Mouse (Mus musculus): Measurements from ENCODE around the gene Gm17018.
"Not testable (repeated sequence)": the region's sequence is repeated elsewhere in the genome, so short reads cannot be mapped to it uniquely, and the experiment has no call there.

The Gm17018 gene

DNA sequence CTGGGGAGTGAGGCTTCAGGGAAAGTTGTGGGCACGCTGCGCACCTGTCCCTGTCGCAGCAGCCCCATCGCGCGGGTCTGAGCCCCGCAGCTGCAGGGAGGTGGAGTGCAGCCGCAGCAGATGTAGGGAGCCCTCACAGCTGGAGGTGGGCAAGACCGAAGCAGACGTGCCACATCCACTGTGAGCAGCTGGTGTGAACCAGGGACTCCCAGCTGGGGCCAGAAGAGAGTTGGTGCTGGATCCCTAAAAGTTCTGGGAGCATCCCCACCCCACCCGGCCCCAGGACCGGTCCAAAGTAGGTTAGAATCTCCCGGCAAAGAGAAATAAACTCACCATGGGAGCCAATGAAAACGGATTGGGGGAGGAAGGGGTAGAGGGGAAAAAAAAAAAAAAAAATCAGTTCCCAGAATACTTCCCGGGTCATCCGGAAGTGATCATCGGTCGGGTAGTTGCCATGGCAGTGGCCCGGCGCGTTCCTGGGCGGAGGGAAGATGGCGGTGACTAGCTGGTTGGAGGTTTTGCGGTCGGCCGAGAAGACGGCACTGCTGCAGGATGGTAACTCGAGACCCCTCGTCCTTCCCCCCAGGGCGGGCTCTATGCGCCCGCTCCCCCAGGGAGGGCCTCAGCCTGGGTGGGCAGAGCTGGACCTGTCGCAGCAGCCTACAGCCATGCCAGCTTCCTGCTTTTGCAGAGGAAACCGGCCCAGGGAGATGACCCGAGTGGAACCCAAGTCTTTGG, at the start of gene Gm17018, which contains the start of gene Poll:
Gm17018 (plus strand) TSS at position 463 of the 738 bp plus-strand sequence.
Poll (minus strand) TSS at position 379 of the 738 bp plus-strand sequence.
- DNase-seq, result peak; percentile 85 to 86

DNA sequence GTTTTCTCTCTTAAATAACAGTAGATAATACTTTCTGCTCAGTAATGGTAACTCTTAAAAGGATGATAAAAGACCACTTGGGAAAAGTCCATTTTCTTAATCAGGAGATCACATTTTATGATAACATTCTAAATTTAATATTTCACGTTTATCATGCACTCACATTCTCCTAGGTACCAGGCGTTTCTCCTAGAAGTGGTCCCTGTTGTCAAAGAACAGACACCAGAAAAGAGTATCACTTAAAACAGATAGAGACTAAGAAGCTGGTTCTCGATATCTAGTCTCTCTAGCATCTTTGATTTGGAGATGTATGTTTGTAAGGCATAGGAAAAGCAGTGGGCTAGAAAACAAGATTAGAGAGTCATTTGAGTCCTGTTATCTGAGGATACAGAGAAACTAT, 49.7 kb upstream of the Gm17018 start:
- DNase-seq, result no peak

DNA sequence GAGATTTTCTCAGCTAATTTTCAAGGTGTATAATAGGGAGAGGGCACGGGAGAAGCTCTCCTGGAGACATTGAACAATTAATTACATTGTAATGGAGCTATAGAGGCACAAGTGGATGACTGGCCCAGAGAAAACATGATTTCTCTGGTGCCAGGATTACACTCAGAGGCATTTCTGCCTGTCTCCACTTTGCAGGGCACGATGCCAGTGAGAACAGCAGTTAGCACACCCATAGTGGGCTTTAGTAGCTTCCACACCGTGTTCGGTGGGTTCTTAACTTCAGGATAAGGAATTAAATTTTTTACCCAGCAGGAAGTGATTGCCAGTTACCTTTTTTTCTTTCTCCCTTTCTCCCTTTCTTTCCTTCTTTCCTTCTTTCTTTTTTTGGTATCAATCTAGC, 49.0 kb upstream of the Gm17018 start:
- DNase-seq, result no peak

DNA sequence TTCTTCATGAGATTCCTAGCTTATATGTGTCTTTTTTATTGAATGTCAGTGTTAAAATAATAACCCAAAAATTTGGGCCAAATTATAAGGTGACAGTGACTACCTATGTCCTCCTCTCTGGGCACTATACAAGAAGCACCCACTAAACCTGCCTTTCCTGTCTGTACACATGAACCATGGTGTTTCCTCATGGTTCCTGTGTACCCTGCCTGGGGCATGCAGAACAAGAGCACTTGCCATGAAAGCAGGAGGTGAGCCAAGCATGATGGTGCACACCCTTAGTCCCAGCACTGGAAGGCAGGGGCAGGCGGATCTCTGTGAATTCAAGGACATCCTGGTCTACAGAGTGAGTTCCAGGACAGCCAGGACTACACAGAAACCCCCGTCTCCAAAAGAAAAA, 45.1 kb upstream of the Gm17018 start:
- no peak for DNase-seq

DNA sequence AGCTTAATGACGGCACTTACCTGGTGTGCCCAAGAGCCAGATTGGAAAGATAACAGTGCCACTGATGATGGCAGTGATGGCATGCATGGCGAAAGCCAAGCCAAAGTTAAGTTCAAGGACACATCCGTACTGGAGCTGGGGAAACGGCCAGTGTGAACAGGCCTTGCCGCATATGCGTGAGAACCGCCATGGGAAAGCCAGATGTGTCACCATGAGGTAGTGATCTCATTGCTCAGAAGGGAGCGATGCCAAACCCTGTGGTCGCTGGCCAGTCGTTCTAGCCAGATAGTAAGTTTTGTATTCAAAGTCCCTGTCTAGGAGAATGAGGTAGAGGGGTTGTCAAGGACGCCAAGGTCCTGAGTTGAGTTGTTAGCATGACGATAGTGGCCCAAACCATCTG, 44.2 kb upstream of the Gm17018 start:
- DNase-seq, result no peak

DNA sequence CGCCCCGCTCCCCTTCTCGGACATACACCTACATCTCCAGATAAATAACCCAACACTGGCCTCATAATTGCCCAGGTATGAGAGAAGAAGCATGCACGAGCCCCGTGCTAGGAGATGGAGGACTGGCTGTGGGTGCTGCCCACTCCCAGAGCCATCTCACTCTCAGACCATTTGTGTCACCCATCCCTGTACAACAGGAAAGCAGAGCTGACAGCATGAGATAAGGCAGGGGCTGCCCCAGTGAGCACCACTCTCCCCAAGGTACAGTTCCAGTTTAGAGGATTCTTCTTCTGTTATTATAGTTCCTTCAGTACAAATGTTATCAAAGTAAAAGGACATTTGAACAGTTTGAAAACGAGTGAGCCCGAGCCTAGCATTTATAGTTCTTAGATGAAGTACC, 33.0 kb upstream of the Gm17018 start:
- DNase-seq, result no peak

DNA sequence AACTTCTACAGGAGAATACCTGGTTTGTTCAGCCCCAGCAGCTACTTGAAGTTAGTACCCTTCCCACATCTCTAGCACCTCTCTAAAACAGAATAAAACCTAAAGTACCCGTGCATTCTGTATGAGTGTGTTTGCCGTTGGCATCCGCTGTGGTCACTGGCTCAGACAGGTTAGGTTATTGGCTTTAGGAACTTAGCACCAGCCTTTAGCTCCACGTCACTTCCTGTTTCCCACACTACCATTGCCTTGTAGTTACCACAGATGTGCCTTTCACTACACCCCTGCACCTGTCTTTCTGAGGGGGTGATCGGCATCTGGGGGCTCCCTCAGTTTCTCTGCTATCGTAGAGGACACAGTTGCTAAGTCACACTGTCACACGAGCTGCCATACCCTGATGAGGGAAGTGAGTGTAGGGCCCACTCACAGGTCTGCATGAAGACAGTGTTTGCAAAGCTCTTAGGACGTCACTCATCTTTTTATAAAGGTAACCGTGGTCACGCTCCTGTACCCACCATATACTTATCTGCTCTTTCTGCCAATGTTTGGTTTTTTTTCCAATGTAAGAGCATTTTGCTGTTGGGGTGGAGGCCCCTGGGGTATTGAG, 32.4 kb upstream of the Gm17018 start:
- peak; percentile 72 to 75 for DNase-seq

DNA sequence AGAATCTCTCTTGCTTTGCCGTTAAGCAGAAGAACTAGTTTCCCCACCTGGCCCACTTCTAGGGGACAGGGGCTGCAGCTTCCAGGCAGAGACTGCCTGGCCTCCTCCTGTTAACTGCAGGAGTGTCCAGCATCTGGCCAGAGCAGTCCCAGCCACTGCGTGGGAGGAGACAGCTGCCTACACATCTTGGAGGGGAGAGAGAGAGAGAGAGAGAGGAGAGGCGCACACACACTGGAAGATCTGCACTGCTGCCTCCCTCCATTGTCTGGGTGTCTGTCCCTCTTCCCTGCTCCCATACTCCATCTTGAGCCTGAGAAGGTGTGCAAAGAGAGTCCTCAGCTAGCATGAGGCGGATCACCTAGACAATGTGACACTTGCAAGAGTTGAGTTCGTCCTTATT, 31.1 kb upstream of the Gm17018 start:
- no peak for DNase-seq

DNA sequence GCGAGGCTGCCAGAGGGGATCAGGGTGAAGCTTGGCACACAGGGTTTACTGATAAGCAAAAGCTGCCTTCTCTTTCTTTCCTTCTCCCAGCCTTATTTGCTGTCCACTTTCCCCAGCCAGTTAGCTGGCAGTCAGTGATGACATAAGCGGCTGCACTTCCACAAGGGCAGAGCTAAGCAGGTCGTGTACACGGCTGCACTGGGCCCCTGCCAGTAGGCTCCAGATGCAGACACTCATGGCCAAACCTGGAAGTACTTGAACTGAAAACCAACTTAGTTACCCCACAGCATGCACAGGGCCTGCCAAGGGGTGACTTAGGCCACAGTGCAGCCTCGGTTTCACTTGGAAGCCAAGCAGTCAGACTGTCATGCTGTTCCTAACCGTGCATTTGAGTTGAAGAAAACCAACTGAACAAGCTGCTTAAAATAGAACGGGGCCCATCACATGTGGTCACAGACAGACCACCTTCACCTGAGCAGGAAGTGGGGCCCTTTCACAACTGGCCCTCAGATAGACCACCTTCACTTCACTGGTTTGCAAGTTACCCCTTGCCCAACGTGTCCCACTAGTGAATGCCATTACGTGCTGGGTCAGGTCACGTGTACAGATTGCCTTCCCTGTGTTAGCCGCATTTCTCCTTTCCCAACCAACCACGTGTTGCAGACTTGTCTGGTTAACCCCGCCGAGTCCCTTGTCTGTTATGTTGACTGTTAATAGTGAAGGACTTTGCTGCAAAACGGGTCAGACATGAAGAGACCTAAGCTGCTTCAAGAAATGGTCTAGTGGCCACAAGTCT, 30.0 kb upstream of the Gm17018 start:
- no peak for DNase-seq

DNA sequence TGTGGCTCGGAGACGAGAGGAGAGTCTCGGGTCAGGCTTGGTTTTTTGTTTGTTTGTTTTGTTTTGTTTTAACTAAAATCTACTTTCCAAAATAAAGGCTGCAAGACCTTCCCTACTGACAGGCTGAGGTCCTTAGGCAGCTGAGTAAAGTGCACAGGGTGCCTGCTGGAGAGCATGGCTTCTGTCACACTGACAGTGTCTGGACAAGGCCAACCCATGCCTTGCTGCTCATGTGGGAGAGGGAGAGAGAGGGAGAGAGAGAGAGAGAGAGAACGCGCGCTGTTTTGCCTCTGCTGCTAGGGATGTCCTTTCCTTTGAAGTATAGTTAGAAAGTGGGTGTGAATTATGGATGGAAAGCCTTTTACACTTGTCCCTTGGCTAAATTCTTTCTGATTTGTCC, 28.9 kb upstream of the Gm17018 start:
- DNase-seq, result no peak

DNA sequence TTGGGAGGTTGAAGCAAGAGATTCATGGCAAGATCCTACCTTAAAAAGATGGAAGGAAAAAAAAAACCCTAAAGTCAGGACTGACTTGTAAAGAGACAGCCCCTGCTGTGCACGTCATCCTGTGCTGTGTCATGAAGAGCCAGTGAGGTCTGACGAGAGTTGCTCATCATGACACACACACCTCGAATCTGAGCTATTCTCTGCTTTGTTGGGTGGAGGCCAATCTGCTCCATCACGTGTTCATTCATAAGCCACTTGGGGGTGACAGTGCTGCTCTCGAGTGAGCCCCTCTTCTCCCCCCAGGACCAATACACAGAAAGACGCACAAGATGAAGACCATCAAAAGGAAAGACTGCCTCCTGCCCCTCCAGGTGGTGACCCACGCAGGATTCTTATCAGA, 26.8 kb upstream of the Gm17018 start:
- DNase-seq, result no peak

DNA sequence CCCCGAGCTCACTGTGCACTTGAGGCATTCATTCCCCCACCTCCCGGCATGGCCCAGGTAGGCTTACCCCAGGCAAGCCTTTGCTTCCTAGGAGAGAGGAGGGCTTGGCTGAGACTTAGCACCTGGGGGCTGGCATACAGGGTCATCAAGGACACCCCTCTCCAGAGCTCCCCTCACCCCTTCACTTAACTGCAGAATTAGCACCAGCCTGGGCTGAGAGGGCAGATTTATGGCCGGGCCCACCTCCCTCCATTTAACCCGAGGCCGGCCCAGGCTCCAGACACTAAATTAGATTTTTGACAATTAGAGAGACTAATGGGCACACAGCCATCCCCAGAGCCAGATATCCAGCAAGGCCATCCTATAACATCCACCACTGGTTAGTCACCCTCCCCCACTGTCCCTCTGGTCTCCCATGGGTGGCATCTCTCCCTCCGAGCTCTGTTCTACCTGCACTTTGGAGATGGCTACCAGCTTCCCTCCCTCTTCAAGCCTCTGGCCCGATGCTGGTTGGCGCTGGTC, 25.1 kb upstream of the Gm17018 start:
- no peak for DNase-seq

DNA sequence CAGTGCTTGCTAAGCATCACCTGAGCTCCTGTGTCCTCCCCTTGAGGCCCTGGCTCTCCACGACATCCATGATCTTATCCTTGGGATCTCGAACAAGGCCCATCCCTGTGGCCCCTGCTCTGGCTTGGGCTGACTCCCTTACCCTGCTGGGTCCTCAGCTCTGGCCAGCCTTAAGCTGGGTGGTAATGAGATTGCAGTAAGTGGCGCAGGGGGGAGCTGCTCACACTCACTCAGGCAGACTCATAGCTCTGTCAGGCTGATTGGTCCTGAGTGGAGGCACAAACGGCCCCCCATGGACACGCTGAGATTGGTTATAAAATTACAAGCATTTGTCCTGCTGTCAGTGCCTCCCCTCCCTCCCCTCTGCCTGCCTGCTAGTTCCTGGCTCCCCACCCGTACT, 24.5 kb upstream of the Gm17018 start:
- no peak for DNase-seq

DNA sequence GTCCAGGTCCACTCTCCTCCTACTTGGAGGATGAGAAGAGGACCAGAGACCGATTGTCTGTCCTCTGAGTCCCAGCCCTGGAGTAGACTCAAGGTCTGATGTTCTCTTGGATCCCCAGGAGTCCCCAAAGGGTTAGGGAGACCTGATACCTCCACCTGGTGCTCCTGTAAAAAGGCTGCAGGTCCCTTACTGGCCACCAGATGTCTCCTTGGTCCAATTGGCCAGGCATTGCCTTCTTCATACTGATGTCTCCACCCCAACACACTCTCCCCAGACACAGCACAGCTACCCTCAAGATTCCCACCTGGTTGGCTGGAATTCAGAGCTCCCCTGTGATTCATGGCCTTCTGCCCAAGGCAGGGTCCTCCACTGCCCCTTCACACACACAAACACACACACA, 22.9 kb upstream of the Gm17018 start:
- DNase-seq, result peak; percentile 63 to 69

DNA sequence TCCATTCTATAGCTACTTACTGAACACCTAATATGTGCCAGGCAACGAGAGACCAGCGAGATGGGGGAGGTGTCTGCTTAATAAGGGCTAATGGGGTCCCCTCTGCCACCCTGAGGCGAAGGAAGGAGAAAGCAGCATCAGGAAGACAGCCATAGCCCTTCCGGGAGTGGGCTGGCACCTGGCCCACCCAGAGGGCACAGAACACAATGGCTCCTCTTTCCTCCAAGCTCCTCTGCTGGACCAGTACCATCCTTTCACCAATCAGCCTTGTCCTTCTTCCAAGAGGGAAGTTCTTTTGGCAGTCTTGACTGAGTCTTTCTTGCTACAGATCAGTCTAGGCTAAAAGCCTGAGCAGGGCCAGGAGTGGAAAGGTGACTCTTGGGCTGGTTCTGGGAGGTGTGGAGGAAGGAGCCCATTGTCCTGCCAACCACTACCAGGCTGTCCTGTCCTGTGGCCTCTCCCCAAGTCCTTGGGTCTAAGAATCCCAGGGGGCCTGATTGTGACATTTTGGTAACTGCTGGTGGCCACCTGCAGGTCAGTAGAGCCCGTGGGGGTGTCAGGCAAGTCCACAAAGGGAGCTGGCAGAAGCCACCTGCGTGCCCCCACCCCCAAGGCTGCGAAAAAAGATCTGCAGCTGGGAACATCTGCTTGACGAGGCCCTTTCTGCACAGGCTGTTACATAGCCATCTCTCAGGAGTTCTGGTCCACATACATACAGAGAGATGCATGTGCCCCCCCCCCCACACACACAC, 19.6 kb upstream of the Gm17018 start:
- DNase-seq, result no peak

DNA sequence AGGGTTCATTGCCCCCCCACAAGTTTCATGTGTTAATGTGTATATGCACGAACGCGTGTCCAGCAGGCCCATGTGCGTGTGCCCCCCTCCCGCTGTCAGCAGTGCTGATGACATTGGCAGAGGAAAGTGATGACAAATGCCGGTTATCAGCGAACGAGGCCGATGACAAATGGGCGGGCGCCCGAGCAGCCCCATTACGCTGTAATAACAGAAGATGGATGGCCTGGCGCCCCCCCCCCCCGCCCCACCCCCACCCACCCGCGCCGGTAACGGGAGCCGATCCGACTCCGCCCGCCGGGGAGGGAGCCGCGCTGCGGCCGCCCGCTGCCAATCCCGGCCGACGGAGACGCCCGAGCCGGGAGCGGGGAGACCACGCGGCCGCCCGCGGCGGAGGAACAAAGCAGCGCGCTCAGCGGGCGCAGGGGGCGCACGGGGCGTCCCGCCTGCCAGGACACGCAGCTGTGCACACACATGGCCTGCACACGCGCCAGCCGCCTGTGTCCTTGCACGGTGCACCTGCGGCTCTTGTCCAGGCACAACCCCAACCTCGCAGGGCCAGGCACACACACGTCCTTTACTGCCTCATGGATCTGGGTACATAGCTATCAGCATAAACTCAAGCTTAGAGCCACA, 18.9 kb upstream of the Gm17018 start:
- peak; percentile 54 to 56 for DNase-seq

DNA sequence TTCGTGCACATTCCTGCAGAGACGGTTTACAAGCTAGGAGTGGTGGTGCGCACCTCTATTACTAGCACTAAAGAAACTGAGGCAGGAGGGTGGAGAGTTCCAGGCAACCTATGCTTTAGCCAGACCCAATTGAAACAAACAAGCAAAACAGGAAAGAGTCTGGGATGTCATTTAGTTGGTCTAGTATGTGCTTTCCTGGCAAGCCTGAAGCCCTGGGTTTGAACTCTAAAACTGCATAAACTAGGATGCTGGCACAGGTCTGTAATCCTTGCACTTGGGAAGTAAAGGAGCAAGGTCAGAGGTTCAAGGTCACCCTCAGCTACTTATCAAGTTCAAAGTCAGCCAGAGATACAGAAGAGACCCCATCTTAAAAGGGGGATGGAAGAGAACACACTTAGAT, 18.4 kb upstream of the Gm17018 start:
- DNase-seq, result no peak

DNA sequence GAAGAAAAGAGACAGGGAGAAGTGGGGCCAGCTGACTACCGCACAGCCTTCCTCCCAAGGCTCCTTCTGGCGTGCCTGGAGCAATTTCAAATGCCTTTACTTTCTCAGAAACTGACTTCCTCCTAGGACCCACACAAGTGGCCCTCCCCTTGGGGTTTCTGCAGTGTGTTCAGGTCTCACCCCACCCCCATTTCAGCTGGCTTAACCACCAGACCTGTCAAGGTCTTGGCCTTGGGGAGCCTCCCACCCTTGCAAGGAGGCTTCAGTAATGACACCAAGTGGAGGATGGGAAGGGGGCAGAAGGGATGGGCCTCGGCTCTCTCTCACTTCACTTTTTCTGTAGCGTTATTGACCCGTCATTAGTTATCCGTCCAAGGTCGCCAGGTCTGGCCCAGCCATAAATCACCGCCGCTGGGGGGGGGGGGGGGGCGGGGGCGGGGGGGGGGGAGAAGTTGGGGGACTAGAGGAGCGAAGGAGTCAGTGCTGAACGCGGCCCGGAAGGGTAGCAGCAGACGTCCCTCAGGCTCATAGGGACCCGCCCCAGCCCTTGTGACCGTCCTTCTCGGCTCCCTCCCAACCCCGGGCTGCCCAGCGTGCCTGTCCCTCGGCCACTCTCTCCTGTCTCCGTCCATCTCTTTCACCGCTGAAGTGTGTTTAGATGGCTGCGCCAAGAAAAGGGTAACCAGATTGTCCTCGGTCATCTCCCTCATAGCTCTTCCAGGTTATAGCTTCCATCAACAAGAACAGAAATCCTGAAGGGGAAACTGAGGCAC, 16.1 kb upstream of the Gm17018 start:
- DNase-seq, result peak; percentile 46 to 48

DNA sequence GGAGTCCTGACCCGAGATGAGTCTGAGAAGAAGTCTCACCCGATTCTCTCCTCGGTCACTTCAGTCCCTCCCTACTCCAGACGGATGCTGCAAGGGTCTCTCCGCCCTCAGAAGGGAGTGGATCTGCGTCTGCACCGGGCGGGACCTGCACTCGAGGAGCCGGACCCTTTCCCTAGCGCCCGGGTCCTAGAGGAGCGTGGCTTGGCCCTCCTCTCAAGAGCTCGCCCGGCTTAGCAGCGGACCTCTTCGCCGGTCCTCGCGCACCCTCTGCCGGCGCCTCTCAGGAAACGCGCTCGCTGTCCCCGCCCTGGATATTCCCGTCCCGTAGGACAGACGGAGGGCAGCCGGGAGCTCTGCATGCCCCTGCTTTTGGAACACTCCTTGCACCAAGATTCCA, 15.5 kb upstream of the Gm17018 start:
- DNase-seq, result peak; percentile 80 to 84

DNA sequence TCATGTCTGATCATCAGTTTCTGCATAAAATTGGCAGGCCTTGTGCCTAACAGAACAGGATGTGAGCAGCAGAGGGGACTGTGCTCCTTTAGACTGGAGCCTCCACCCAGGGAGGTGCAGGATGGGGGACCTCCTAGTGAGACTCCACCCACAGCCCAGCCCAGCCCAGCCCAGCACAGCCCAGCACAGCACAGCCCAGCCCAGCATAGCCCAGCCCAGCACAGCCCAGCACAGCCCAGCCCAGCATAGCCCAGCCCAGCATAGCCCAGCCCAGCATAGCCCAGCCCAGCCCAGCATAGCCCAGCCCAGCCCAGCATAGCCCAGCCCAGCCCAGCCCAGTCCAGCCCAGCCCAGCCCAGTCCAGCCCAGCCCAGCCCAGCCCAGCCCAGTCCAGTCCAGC, 12.2 kb upstream of the Gm17018 start:
- not testable (repeated sequence) for DNase-seq

DNA sequence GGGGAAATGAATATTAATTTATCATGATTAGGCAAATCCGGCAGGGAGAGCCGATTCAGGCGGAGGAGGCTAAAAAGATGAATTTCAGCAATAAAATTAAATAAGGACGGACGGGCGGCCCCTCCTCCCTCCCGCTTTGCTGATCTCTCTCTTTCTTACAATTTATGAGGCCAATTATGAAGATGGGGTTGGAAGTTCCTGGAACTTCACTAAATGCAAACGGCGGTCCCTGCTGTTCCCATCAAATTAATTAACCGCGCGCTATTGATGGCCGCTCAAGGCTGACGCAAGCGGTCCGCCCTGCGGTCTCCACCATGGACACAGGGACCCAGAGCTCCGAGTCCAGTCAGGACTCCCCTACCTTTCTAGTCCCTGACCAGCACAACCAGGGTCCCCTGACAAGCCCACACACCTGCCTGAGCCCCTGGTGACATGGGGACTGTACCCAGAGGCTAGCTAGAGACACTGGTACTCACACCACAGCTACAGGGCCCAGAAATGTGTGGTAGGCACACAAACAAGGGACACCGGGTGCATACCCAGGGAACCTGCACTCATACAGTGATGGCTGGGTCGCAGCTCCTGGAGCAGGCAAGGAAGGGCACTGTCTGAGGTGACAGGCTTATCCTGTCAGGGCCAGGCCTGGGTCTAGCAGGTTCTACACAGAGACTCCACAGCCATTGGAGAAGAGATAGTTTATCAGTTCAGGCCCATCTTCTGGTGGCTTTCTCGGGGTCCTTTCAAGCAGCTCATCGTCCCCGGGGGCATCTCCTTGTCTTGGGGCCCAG, 11.1 kb upstream of the Gm17018 start:
- no peak for DNase-seq
